Mouse (Mus musculus): ENCODE data around the gene Elmo1. TPM values are rescaled to one million over a fixed set of nuclear protein-coding genes. Genes with fewer than 3 reads are reported as not detected.
A peak's percentile ranks its signal among the peaks of the same experiment; 100 is the strongest.

Gene Elmo1
- total and polyA plus RNA-seq, 2 experiments, result 1.2 to 6.7 TPM

GRCm38 (mm10) chr13:20564414-20564813, 474.0 kb downstream of the Elmo1 start:
- no peak overlapping the region for H3K27ac ChIP-seq (replicated peaks; ENCODE audit: insufficient read depth, low read depth, low read length)
- H3K4me3 ChIP-seq (ENCODE audit: insufficient read depth, low read depth, low read length), result no peak overlapping the region
- H3K4me1 ChIP-seq (ENCODE audit: control insufficient read depth, insufficient read depth, low read length), result peaks cover 2% of the 10 kb centered on the region; the same call in 1 of the 2 replicates
- TF ChIP-seq CTCF (IDR thresholded peaks at IDR 0.05; ENCODE audit: low read depth, low read length) (no peak; the same call in 1 of the 2 replicates), POLR2A (IDR thresholded peaks at IDR 0.05; ENCODE audit: extremely low read depth, insufficient read depth, low read length) (no peak)
- H3K9ac ChIP-seq (ENCODE audit: low read depth, low read length), result no peak overlapping the region
- no peaks in the 10 kb centered on the region for H3K79me2 ChIP-seq (ENCODE audit: control insufficient read depth, insufficient read depth, low read length)
- no peaks in the 10 kb centered on the region for H3K36me3 ChIP-seq (ENCODE audit: control insufficient read depth, insufficient read depth, low read length)
- peak; percentile 15 for DNase-seq (ENCODE audit: extremely low read depth, low read depth, low spot score)
- WGBS, result 82% methylated on average over 9 of the region's 9 CpGs
- no peaks in the 10 kb centered on the region for H3K27me3 ChIP-seq (ENCODE audit: control insufficient read depth, insufficient read depth, low read length)

GRCm38 (mm10) chr13:20575186-20575585, 484.8 kb downstream of the Elmo1 start:
- no peak for DNase-seq (ENCODE audit: extremely low read depth, low read depth, low spot score)

GRCm38 (mm10) chr13:20585868-20586267, 495.5 kb downstream of the Elmo1 start:
- Histone ChIP-seq H3K9ac (ENCODE audit: low read depth, low read length) (no peak overlapping the region), H3K27ac (replicated peaks; ENCODE audit: insufficient read depth, low read depth, low read length) (no peak overlapping the region), H3K79me2 (ENCODE audit: control insufficient read depth, insufficient read depth, low read length) (no peaks in the 10 kb centered on the region), H3K27me3 (ENCODE audit: control insufficient read depth, insufficient read depth, low read length) (no peaks in the 10 kb centered on the region), H3K4me3 (ENCODE audit: insufficient read depth, low read depth, low read length) (no peak overlapping the region), H3K4me1 (ENCODE audit: control insufficient read depth, insufficient read depth, low read length) (no peaks in the 10 kb centered on the region), H3K36me3 (ENCODE audit: control insufficient read depth, insufficient read depth, low read length) (no peaks in the 10 kb centered on the region)
- no peak for DNase-seq (ENCODE audit: extremely low read depth, low read depth, low spot score)
- TF ChIP-seq POLR2A (IDR thresholded peaks at IDR 0.05; ENCODE audit: extremely low read depth, insufficient read depth, low read length) (no peak), CTCF (IDR thresholded peaks at IDR 0.05; ENCODE audit: low read depth, low read length) (no peak)
- 90% methylated on average over 4 of the region's 4 CpGs for whole genome bisulfite sequencing

More at GRCm38 (mm10) chr13:20575186-20575585, 484.8 kb downstream of the Elmo1 start:
- Histone ChIP-seq H3K4me1 (ENCODE audit: control insufficient read depth, insufficient read depth, low read length) (no peaks in the 10 kb centered on the region), H3K27me3 (ENCODE audit: control insufficient read depth, insufficient read depth, low read length) (no peaks in the 10 kb centered on the region), H3K4me3 (ENCODE audit: insufficient read depth, low read depth, low read length) (no peak overlapping the region), H3K9ac (ENCODE audit: low read depth, low read length) (no peak overlapping the region), H3K36me3 (ENCODE audit: control insufficient read depth, insufficient read depth, low read length) (no peaks in the 10 kb centered on the region), H3K79me2 (ENCODE audit: control insufficient read depth, insufficient read depth, low read length) (no peaks in the 10 kb centered on the region), H3K27ac (replicated peaks; ENCODE audit: insufficient read depth, low read depth, low read length) (no peak overlapping the region)
- 97% methylated on average over 2 of the region's 2 CpGs for WGBS
- no peak for TF ChIP-seq CTCF (IDR thresholded peaks at IDR 0.05; ENCODE audit: low read depth, low read length)
- no peak for TF ChIP-seq POLR2A (IDR thresholded peaks at IDR 0.05; ENCODE audit: extremely low read depth, insufficient read depth, low read length)

GRCm38 (mm10) chr13:20586462-20586861, 496.1 kb downstream of the Elmo1 start:
- Histone ChIP-seq H3K79me2 (ENCODE audit: control insufficient read depth, insufficient read depth, low read length) (no peaks in the 10 kb centered on the region), H3K4me3 (ENCODE audit: insufficient read depth, low read depth, low read length) (no peak overlapping the region), H3K9ac (ENCODE audit: low read depth, low read length) (no peak overlapping the region), H3K36me3 (ENCODE audit: control insufficient read depth, insufficient read depth, low read length) (no peaks in the 10 kb centered on the region), H3K27me3 (ENCODE audit: control insufficient read depth, insufficient read depth, low read length) (no peaks in the 10 kb centered on the region), H3K4me1 (ENCODE audit: control insufficient read depth, insufficient read depth, low read length) (no peaks in the 10 kb centered on the region), H3K27ac (replicated peaks; ENCODE audit: insufficient read depth, low read depth, low read length) (no peak overlapping the region)
- DNase-seq (ENCODE audit: extremely low read depth, low read depth, low spot score), result no peak
- 81% methylated on average over 3 of the region's 3 CpGs for WGBS
- no peak for TF ChIP-seq POLR2A (IDR thresholded peaks at IDR 0.05; ENCODE audit: extremely low read depth, insufficient read depth, low read length)
- TF ChIP-seq CTCF (IDR thresholded peaks at IDR 0.05; ENCODE audit: low read depth, low read length), result no peak

GRCm38 (mm10) chr13:20590983-20591382, 500.6 kb downstream of the Elmo1 start:
- no peak for DNase-seq (ENCODE audit: extremely low read depth, low read depth, low spot score)
- Histone ChIP-seq H3K9ac (ENCODE audit: low read depth, low read length) (no peak overlapping the region), H3K27ac (replicated peaks; ENCODE audit: insufficient read depth, low read depth, low read length) (no peak overlapping the region), H3K36me3 (ENCODE audit: control insufficient read depth, insufficient read depth, low read length) (no peaks in the 10 kb centered on the region), H3K4me1 (ENCODE audit: control insufficient read depth, insufficient read depth, low read length) (no peaks in the 10 kb centered on the region), H3K79me2 (ENCODE audit: control insufficient read depth, insufficient read depth, low read length) (no peaks in the 10 kb centered on the region), H3K4me3 (ENCODE audit: insufficient read depth, low read depth, low read length) (no peak overlapping the region), H3K27me3 (ENCODE audit: control insufficient read depth, insufficient read depth, low read length) (no peaks in the 10 kb centered on the region)
- 80% methylated on average over 4 of the region's 4 CpGs for WGBS
- TF ChIP-seq CTCF (IDR thresholded peaks at IDR 0.05; ENCODE audit: low read depth, low read length) (no peak), POLR2A (IDR thresholded peaks at IDR 0.05; ENCODE audit: extremely low read depth, insufficient read depth, low read length) (no peak)

- WGBS, result 64% methylated on average over 5 of the region's 5 CpGs
- no peak for DNase-seq (ENCODE audit: extremely low read depth, low read depth, low spot score)
- no peak overlapping the region for H3K27ac ChIP-seq (replicated peaks; ENCODE audit: insufficient read depth, low read depth, low read length)
- H3K36me3 ChIP-seq (ENCODE audit: control insufficient read depth, insufficient read depth, low read length), result no peaks in the 10 kb centered on the region
- TF ChIP-seq POLR2A (IDR thresholded peaks at IDR 0.05; ENCODE audit: extremely low read depth, insufficient read depth, low read length) (no peak), CTCF (IDR thresholded peaks at IDR 0.05; ENCODE audit: low read depth, low read length) (no peak)
- H3K27me3 ChIP-seq (ENCODE audit: control insufficient read depth, insufficient read depth, low read length), result no peaks in the 10 kb centered on the region
- H3K9ac ChIP-seq (ENCODE audit: low read depth, low read length), result no peak overlapping the region
- no peaks in the 10 kb centered on the region for H3K79me2 ChIP-seq (ENCODE audit: control insufficient read depth, insufficient read depth, low read length)
- H3K4me1 ChIP-seq (ENCODE audit: control insufficient read depth, insufficient read depth, low read length), result no peaks in the 10 kb centered on the region
- H3K4me3 ChIP-seq (ENCODE audit: insufficient read depth, low read depth, low read length), result no peak overlapping the region
Measured at GRCm38 (mm10) chr13:20597307-20597706, 506.9 kb downstream of the Elmo1 start.

All from liver, adult 2 months (tissue).